Mouse (Mus musculus) heart, adult 2 months (tissue): ENCODE measurements around the gene Trim25.

Experiments
- CTCF ChIP-seq: fragments of 200-600 bp; IDR thresholded peaks from 2 replicates; pipeline ENCODE4 v1.8.1; 2022; ENCODE audit warnings: antibody characterized with exemption, mild to moderate bottlenecking, moderate library complexity
- POLR2A ChIP-seq: fragments of 200-500 bp; IDR thresholded peaks from 2 replicates; pipeline ENCODE4 v1.6.1; 2011; ENCODE audit warnings: mild to moderate bottlenecking, low read depth, low read length, control low read depth; ENCODE audit not compliant: insufficient read depth

DNA sequence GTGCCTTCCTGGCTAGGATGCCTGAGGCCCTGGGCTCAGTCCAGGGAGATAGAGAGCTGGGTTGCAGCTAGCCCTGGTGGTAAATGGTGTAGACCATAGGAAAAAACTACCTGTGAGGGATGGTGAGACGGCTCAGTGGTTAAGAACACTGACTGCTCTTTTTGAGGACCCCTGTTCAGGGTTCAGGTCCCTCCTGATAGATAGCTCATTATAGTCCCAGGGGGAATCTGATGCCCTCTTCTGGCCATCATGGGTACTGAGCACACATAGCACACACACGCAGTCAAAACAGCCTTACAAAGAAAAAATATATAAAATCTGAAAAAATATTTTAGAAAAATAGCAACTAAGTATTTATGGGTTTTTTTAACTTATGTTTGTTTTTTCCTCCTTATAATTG is 22.9 kb upstream of the Trim25 start:
- TF ChIP-seq CTCF (peak; percentile 72), POLR2A (no peak)
